Mouse (Mus musculus) midbrain, embryonic 13.5 days (tissue): ENCODE results near the gene Sgms1. TPM values are rescaled to one million over a fixed set of nuclear protein-coding genes. Genes with fewer than 3 reads are reported as not detected.

ENCODE experiments used
- ATAC-seq: fragments of 200-750 bp; cut with Nextera tagmentation; 2 replicates; pipeline ENCODE4 v1.8.0; 2017; ENCODE audit warnings: mild to moderate bottlenecking, moderate TSS enrichment, moderate library complexity
- H3K27ac ChIP-seq: fragments of 300-500 bp; sonication (generic); 2 replicates; pipeline ENCODE4 v1.5.1; 2015; ENCODE audit warnings: inconsistent platforms, mild to moderate bottlenecking, moderate library complexity
- H3K27me3 ChIP-seq: fragments of 300-500 bp; sonication (generic); 2 replicates; pipeline ENCODE4 v1.6.1; 2015; ENCODE audit warnings: mild to moderate bottlenecking, inconsistent platforms
- H3K36me3 ChIP-seq: fragments of 300-500 bp; sonication (generic); 2 replicates; pipeline ENCODE4 v1.6.1; 2015; ENCODE audit warnings: mild to moderate bottlenecking, inconsistent platforms
- H3K4me1 ChIP-seq: fragments of 300-500 bp; sonication (generic); replicated peaks from 2 replicates; pipeline ENCODE4 v1.6.1; 2015; ENCODE audit warnings: inconsistent platforms
- H3K4me2 ChIP-seq: fragments of 300-500 bp; sonication (generic); replicated peaks from 2 replicates; pipeline ENCODE4 v1.6.1; 2015; ENCODE audit warnings: moderate library complexity, mild to moderate bottlenecking, inconsistent platforms
- H3K4me3 ChIP-seq: fragments of 300-500 bp; sonication (generic); replicated peaks from 2 replicates; pipeline ENCODE4 v1.5.1; 2015; ENCODE audit warnings: mild to moderate bottlenecking, inconsistent platforms
- H3K9ac ChIP-seq: fragments of 300-500 bp; sonication (generic); replicated peaks from 2 replicates; pipeline ENCODE4 v1.6.1; 2015; ENCODE audit warnings: mild to moderate bottlenecking, inconsistent platforms
- H3K9me3 ChIP-seq: fragments of 300-500 bp; sonication (generic); 2 replicates; pipeline ENCODE4 v1.6.1; 2016; ENCODE audit warnings: mild to moderate bottlenecking, inconsistent platforms
- WGBS: fragments of 180-500 bp; shearing (Covaris S2); methylation state at CpG from one replicate; pipeline ENCODE4 v1.1.7; 2015; 5-methylcytosine and 5-hydroxymethylcytosine counted together
- polyA plus RNA-seq: library from polyadenylated mRNA; unstranded; fragments of >200 nt; fragmentation: Nextera tagmentation; extraction: Ambion mirVana; gene quantifications from 2 replicates; pipeline ENCODE4 v1.2.1, GENCODE M21; 2015

Gene Sgms1
- polyA plus RNA-seq, 1 experiment from 2014 or later = 12.7 TPM

GRCm38 (mm10) chr19:32186594-32187092, 202.9 kb downstream of the Sgms1 start:
- H3K36me3 ChIP-seq = no peaks in the 10 kb centered on the region
- ATAC-seq = no peak
- no peak overlapping the region for H3K4me3 ChIP-seq
- 88% methylated on average over 8 of the region's 8 CpGs for WGBS
- no peaks in the 10 kb centered on the region for H3K4me1 ChIP-seq
- no peaks in the 10 kb centered on the region for H3K9me3 ChIP-seq
- H3K27ac ChIP-seq = no peak overlapping the region
- H3K27me3 ChIP-seq = no peaks in the 10 kb centered on the region
- no peak overlapping the region for H3K9ac ChIP-seq
- H3K4me2 ChIP-seq = no peak overlapping the region

- Histone ChIP-seq H3K4me2 (no peak overlapping the region), H3K4me1 (no peaks in the 10 kb centered on the region), H3K4me3 (no peak overlapping the region), H3K9ac (no peak overlapping the region), H3K36me3 (no peaks in the 10 kb centered on the region), H3K9me3 (no peaks in the 10 kb centered on the region), H3K27ac (no peak overlapping the region), H3K27me3 (no peaks in the 10 kb centered on the region)
- 91% methylated on average over 4 of the region's 4 CpGs for WGBS
- ATAC-seq = no peak
Observed at GRCm38 (mm10) chr19:32183005-32183404, 206.5 kb downstream of the Sgms1 start.

- Histone ChIP-seq H3K9ac (no peak overlapping the region), H3K27ac (no peak overlapping the region), H3K4me2 (no peak overlapping the region), H3K27me3 (no peaks in the 10 kb centered on the region), H3K4me1 (no peaks in the 10 kb centered on the region), H3K36me3 (no peaks in the 10 kb centered on the region), H3K4me3 (no peak overlapping the region), H3K9me3 (no peaks in the 10 kb centered on the region)
- ATAC-seq = no peak
- 92% methylated on average over 5 of the region's 5 CpGs for WGBS
Observed at GRCm38 (mm10) chr19:32182471-32182870, 207.0 kb downstream of the Sgms1 start.

GRCm38 (mm10) chr19:32181721-32182394, 207.7 kb downstream of the Sgms1 start:
- H3K9ac ChIP-seq = no peak overlapping the region
- no peak overlapping the region for H3K4me3 ChIP-seq
- no peaks in the 10 kb centered on the region for H3K9me3 ChIP-seq
- H3K4me2 ChIP-seq = no peak overlapping the region
- H3K4me1 ChIP-seq = no peaks in the 10 kb centered on the region
- WGBS = 91% methylated on average over 12 of the region's 12 CpGs
- H3K36me3 ChIP-seq = no peaks in the 10 kb centered on the region
- H3K27me3 ChIP-seq = no peaks in the 10 kb centered on the region
- ATAC-seq = no peak
- no peak overlapping the region for H3K27ac ChIP-seq

GRCm38 (mm10) chr19:32180756-32181674, 208.5 kb downstream of the Sgms1 start:
- no peak for ATAC-seq
- Histone ChIP-seq H3K27ac (no peak overlapping the region), H3K4me3 (no peak overlapping the region), H3K9ac (no peak overlapping the region), H3K9me3 (no peaks in the 10 kb centered on the region), H3K4me1 (no peaks in the 10 kb centered on the region), H3K36me3 (no peaks in the 10 kb centered on the region), H3K27me3 (no peaks in the 10 kb centered on the region), H3K4me2 (no peak overlapping the region)
- WGBS = 79% methylated on average over 14 of the region's 14 CpGs

- ATAC-seq = no peak
- 92% methylated on average over 5 of the region's 5 CpGs for WGBS
- Histone ChIP-seq H3K9me3 (no peaks in the 10 kb centered on the region), H3K27ac (no peak overlapping the region), H3K4me1 (no peaks in the 10 kb centered on the region), H3K4me2 (no peak overlapping the region), H3K4me3 (no peak overlapping the region), H3K36me3 (no peaks in the 10 kb centered on the region), H3K9ac (no peak overlapping the region), H3K27me3 (no peaks in the 10 kb centered on the region)
Observed at GRCm38 (mm10) chr19:32179978-32180413, 209.5 kb downstream of the Sgms1 start.

GRCm38 (mm10) chr19:32179514-32179913, 210.0 kb downstream of the Sgms1 start:
- no peak overlapping the region for H3K4me3 ChIP-seq
- no peak overlapping the region for H3K27ac ChIP-seq
- 81% methylated on average over 4 of the region's 4 CpGs for WGBS
- H3K4me2 ChIP-seq = no peak overlapping the region
- H3K9me3 ChIP-seq = no peaks in the 10 kb centered on the region
- H3K36me3 ChIP-seq = no peaks in the 10 kb centered on the region
- no peak for ATAC-seq
- no peaks in the 10 kb centered on the region for H3K4me1 ChIP-seq
- no peaks in the 10 kb centered on the region for H3K27me3 ChIP-seq
- H3K9ac ChIP-seq = no peak overlapping the region

- no peaks in the 10 kb centered on the region for H3K9me3 ChIP-seq
- H3K4me1 ChIP-seq = no peaks in the 10 kb centered on the region
- WGBS = 91% methylated on average over 2 of the region's 2 CpGs
- H3K4me2 ChIP-seq = no peak overlapping the region
- ATAC-seq = no peak
- H3K27me3 ChIP-seq = no peaks in the 10 kb centered on the region
- no peak overlapping the region for H3K4me3 ChIP-seq
- no peak overlapping the region for H3K27ac ChIP-seq
- no peak overlapping the region for H3K9ac ChIP-seq
- H3K36me3 ChIP-seq = no peaks in the 10 kb centered on the region
Observed at GRCm38 (mm10) chr19:32178161-32178560, 211.4 kb downstream of the Sgms1 start.

- no peaks in the 10 kb centered on the region for H3K27me3 ChIP-seq
- no peak overlapping the region for H3K4me3 ChIP-seq
- no peak overlapping the region for H3K9ac ChIP-seq
- 89% methylated on average over 9 of the region's 9 CpGs for WGBS
- no peaks in the 10 kb centered on the region for H3K9me3 ChIP-seq
- no peak for ATAC-seq
- no peaks in the 10 kb centered on the region for H3K4me1 ChIP-seq
- H3K4me2 ChIP-seq = no peak overlapping the region
- no peak overlapping the region for H3K27ac ChIP-seq
- H3K36me3 ChIP-seq = no peaks in the 10 kb centered on the region
Observed at GRCm38 (mm10) chr19:32176458-32176857, 213.1 kb downstream of the Sgms1 start.

GRCm38 (mm10) chr19:32175991-32176390, 213.5 kb downstream of the Sgms1 start:
- Histone ChIP-seq H3K9ac (no peak overlapping the region), H3K27ac (no peak overlapping the region), H3K9me3 (no peaks in the 10 kb centered on the region), H3K36me3 (no peaks in the 10 kb centered on the region), H3K4me3 (no peak overlapping the region), H3K27me3 (no peaks in the 10 kb centered on the region), H3K4me2 (no peak overlapping the region), H3K4me1 (no peaks in the 10 kb centered on the region)
- no peak for ATAC-seq
- WGBS = 93% methylated on average over 4 of the region's 4 CpGs

GRCm38 (mm10) chr19:32175013-32175412, 214.5 kb downstream of the Sgms1 start:
- ATAC-seq = no peak
- Histone ChIP-seq H3K4me3 (no peak overlapping the region), H3K4me2 (no peak overlapping the region), H3K9ac (no peak overlapping the region), H3K27me3 (no peaks in the 10 kb centered on the region), H3K27ac (no peak overlapping the region), H3K36me3 (no peaks in the 10 kb centered on the region), H3K9me3 (no peaks in the 10 kb centered on the region), H3K4me1 (no peaks in the 10 kb centered on the region)
- WGBS = 95% methylated on average over 7 of the region's 7 CpGs

GRCm38 (mm10) chr19:32174561-32174960, 215.0 kb downstream of the Sgms1 start:
- 88% methylated on average over 5 of the region's 5 CpGs for WGBS
- no peak for ATAC-seq
- H3K9ac ChIP-seq = no peak overlapping the region

More at GRCm38 (mm10) chr19:32174561-32174960, 215.0 kb downstream of the Sgms1 start:
- Histone ChIP-seq H3K36me3 (no peaks in the 10 kb centered on the region), H3K4me3 (no peak overlapping the region), H3K27ac (no peak overlapping the region), H3K27me3 (no peaks in the 10 kb centered on the region), H3K9me3 (no peaks in the 10 kb centered on the region), H3K4me1 (no peaks in the 10 kb centered on the region), H3K4me2 (no peak overlapping the region)
